In genomic region chr4:95007759-95008158, GRCm38 (mm10) we compare ENCODE assay signal across 9 mouse cellular contexts. TPM values are rescaled to one million over a fixed set of nuclear protein-coding genes. Genes with fewer than 3 reads are reported as not detected.
DNase-seq lines count a peak whose midpoint lies in the region; ATAC-seq and TF ChIP-seq lines count a peak whose summit lies in the region.
"Had no signal": no experiment of that assay in that cellular context is flagged by ENCODE, and none has a peak within 500 bp of the region (broad histone marks: within the 10 kb centered on the region; RNA-seq: fewer than 3 reads in every experiment).

No protein-coding gene starts in this region.

- no peaks in the 10 kb centered on the region for H3K9me3 ChIP-seq in MEL (replicated peaks; ENCODE audit: insufficient read depth, low read length)
- H3K9me3 ChIP-seq in embryonic facial prominence, embryonic 14.5 days (ENCODE audit: control insufficient read depth, low read length): no peaks in the 10 kb centered on the region
- no peaks in the 10 kb centered on the region for H3K9me3 ChIP-seq in midbrain, embryonic 13.5 days
- H3K9me3 ChIP-seq: midbrain, embryonic 12.5 days; stomach, embryonic 15.5 days had no signal

- H3K4me3 ChIP-seq in gastrocnemius, adult 2 months: peak overlapping the region; percentile 49
- H3K4me3 ChIP-seq in MEL (ENCODE audit: control insufficient read depth in 1 of 2, insufficient read depth in 1 of 2, low read depth in 2 of 2, low read length in 2 of 2): no peak overlapping the region
- H3K4me3 ChIP-seq in embryonic facial prominence, embryonic 14.5 days (ENCODE audit: low read depth, low read length): no peak overlapping the region
- no peak overlapping the region for H3K4me3 ChIP-seq in midbrain, embryonic 13.5 days (replicated peaks)
- H3K4me3 ChIP-seq: midbrain, embryonic 12.5 days; stomach, embryonic 15.5 days had no signal

- peak overlapping the region; percentile 30 for H3K4me2 ChIP-seq in embryonic facial prominence, embryonic 14.5 days (ENCODE audit: low read depth, low read length)
- no peak overlapping the region for H3K4me2 ChIP-seq in midbrain, embryonic 13.5 days (replicated peaks)
- H3K4me2 ChIP-seq: midbrain, embryonic 12.5 days; stomach, embryonic 15.5 days had no signal

- H3K79me2 ChIP-seq in MEL (ENCODE audit: control insufficient read depth, insufficient read depth, low read length, poor library complexity): no peaks in the 10 kb centered on the region

- peak overlapping the region; percentile 63; the same call in 1 of the 2 replicates for H3K27ac ChIP-seq in gastrocnemius, adult 2 months
- H3K27ac ChIP-seq in MEL (ENCODE audit: control insufficient read depth, low read depth, low read length): no peak overlapping the region
- H3K27ac ChIP-seq in embryonic facial prominence, embryonic 14.5 days (replicated peaks; ENCODE audit: low read depth, low read length): no peak overlapping the region
- H3K27ac ChIP-seq in midbrain, embryonic 13.5 days: no peak overlapping the region
- H3K27ac ChIP-seq: midbrain, embryonic 12.5 days; stomach, embryonic 15.5 days had no signal

- TF ChIP-seq EP300 in MEL (IDR thresholded peaks at IDR 0.05; ENCODE audit: low read depth in 1 of 2, low read length in 2 of 2): no peak

- no peak for TF ChIP-seq CTCF in gastrocnemius, adult 2 months (IDR thresholded peaks at IDR 0.05)
- TF ChIP-seq CTCF in MEL (IDR thresholded peaks at IDR 0.05 in 2 of 3, conservative IDR thresholded peaks at IDR 0.05 in 1 of 3; ENCODE audit: control insufficient read depth in 1 of 3, insufficient read depth in 1 of 3, low read depth in 2 of 3, low read length in 3 of 3, poor library complexity in 1 of 3, severe bottlenecking in 1 of 3): no peak

- H3K27me3 ChIP-seq in MEL (ENCODE audit: control insufficient read depth in 1 of 2, insufficient read depth in 2 of 2, low read length in 2 of 2): no peaks in the 10 kb centered on the region
- no peaks in the 10 kb centered on the region for H3K27me3 ChIP-seq in embryonic facial prominence, embryonic 14.5 days (replicated peaks; ENCODE audit: control insufficient read depth, insufficient read depth, low read length)
- no peaks in the 10 kb centered on the region for H3K27me3 ChIP-seq in midbrain, embryonic 13.5 days
- H3K27me3 ChIP-seq: stomach, embryonic 15.5 days had no signal

- no peak overlapping the region for H3K9ac ChIP-seq in MEL (ENCODE audit: control insufficient read depth, low read depth, low read length, poor library complexity, severe bottlenecking)
- no peak overlapping the region for H3K9ac ChIP-seq in embryonic facial prominence, embryonic 14.5 days (ENCODE audit: low read depth, low read length)
- no peak overlapping the region for H3K9ac ChIP-seq in midbrain, embryonic 13.5 days (replicated peaks)
- H3K9ac ChIP-seq: midbrain, embryonic 12.5 days; stomach, embryonic 15.5 days had no signal

- WGBS in embryonic facial prominence, embryonic 14.5 days: 44% methylated on average over 8 of the region's 8 CpGs
- WGBS in midbrain, embryonic 13.5 days: 66% methylated on average over 8 of the region's 8 CpGs

- intact Hi-C loops in gastrocnemius, adult 2 months (cut with DNase I): loop anchor here (1.0 to 5.0 kb wide), 3 partner anchors 285 to 918 kb away; no protein-coding TSS in a partner anchor
- intact Hi-C loops in heart, postnatal 36 days (cut with DNase I): loop anchor here (1.0 to 10.0 kb wide), 5 partner anchors 40 to 1017 kb away; no protein-coding TSS in a partner anchor

- DNase-seq in gastrocnemius, adult 2 months: no peak
- no peak for DNase-seq in gastrocnemius, adult 18-20 months (ENCODE audit: low spot score)
- DNase-seq in MEL (ENCODE audit: low read depth, low spot score): peak; percentile 5
- peak; percentile 23 for DNase-seq in embryonic facial prominence, embryonic 14.5 days (ENCODE audit: low spot score)
- no peak for DNase-seq in heart, postnatal 36 days
- no peak for DNase-seq in testis, postnatal 10 days (ENCODE audit: low spot score)

- TF ChIP-seq RAD21 in MEL (IDR thresholded peaks at IDR 0.05; ENCODE audit: low read depth, low read length): no peak

- no peaks in the 10 kb centered on the region for H3K36me3 ChIP-seq in MEL (ENCODE audit: control insufficient read depth in 1 of 2, insufficient read depth in 2 of 2, low read length in 2 of 2)
- H3K36me3 ChIP-seq in embryonic facial prominence, embryonic 14.5 days (ENCODE audit: control insufficient read depth, insufficient read depth, low read length): no peaks in the 10 kb centered on the region
- no peaks in the 10 kb centered on the region for H3K36me3 ChIP-seq in midbrain, embryonic 13.5 days
- H3K36me3 ChIP-seq: midbrain, embryonic 12.5 days; stomach, embryonic 15.5 days had no signal

- TF ChIP-seq POLR2A in MEL (IDR thresholded peaks at IDR 0.05; ENCODE audit: control insufficient read depth in 1 of 2, insufficient read depth in 1 of 2, low read depth in 1 of 2, low read length in 2 of 2, poor library complexity in 1 of 2): no peak

- no peak for ATAC-seq in embryonic facial prominence, embryonic 14.5 days (ENCODE audit: low read depth)
- ATAC-seq in midbrain, embryonic 13.5 days: peak; percentile 57; the same call in 1 of the 2 replicates

- H3K4me1 ChIP-seq in MEL (ENCODE audit: control insufficient read depth in 1 of 2, insufficient read depth in 2 of 2, low read length in 2 of 2): no peaks in the 10 kb centered on the region
- H3K4me1 ChIP-seq in embryonic facial prominence, embryonic 14.5 days (ENCODE audit: control insufficient read depth, insufficient read depth, low read length): no peaks in the 10 kb centered on the region
- no peaks in the 10 kb centered on the region for H3K4me1 ChIP-seq in midbrain, embryonic 13.5 days (replicated peaks)
- H3K4me1 ChIP-seq: midbrain, embryonic 12.5 days; stomach, embryonic 15.5 days had no signal

TF ChIP-seq in MEL, 35 proteins besides CTCF, POLR2A, EP300 and RAD21:
- TF ChIP-seq ZNF384 (IDR thresholded peaks at IDR 0.05; ENCODE audit: low read depth, low read length) (no peak), MYC (IDR thresholded peaks at IDR 0.05; ENCODE audit: low read depth, low read length) (no peak), HCFC1 (IDR thresholded peaks at IDR 0.05; ENCODE audit: low read depth, low read length) (no peak), POLR2AphosphoS2 (IDR thresholded peaks at IDR 0.05; ENCODE audit: low read length) (no peak), CHD2 (IDR thresholded peaks at IDR 0.05; ENCODE audit: low read length) (no peak), KAT2A (conservative IDR thresholded peaks at IDR 0.05; ENCODE audit: low read depth, low read length) (no peak), GATA1 (IDR thresholded peaks at IDR 0.05; ENCODE audit: low read depth, low read length) (no peak), TAL1 (IDR thresholded peaks at IDR 0.05; ENCODE audit: low read length) (no peak), ELF1 (IDR thresholded peaks at IDR 0.05; ENCODE audit: low read depth, low read length) (no peak), BHLHE40 (IDR thresholded peaks at IDR 0.05; ENCODE audit: borderline replicate concordance, low read depth, low read length) (no peak), UBTF (IDR thresholded peaks at IDR 0.05; ENCODE audit: borderline replicate concordance, insufficient read depth, low read depth, low read length) (no peak), POLR2AphosphoS5 (IDR thresholded peaks at IDR 0.05; ENCODE audit: borderline replicate concordance, low read depth, low read length) (no peak), ETS1 (IDR thresholded peaks at IDR 0.05; ENCODE audit: low read depth, low read length) (no peak), TBP (IDR thresholded peaks at IDR 0.05; ENCODE audit: low read depth, low read length) (no peak), ZKSCAN1 (IDR thresholded peaks at IDR 0.05; ENCODE audit: low read depth, low read length) (no peak), SIN3A (IDR thresholded peaks at IDR 0.05; ENCODE audit: low read length) (no peak)
TF ChIP-seq in MEL: peak in this region for 0.

RNA-seq across cellular contexts. Expression of gene Mysm1, which starts 28.9 kb away (rescaled TPM):
- 1 to 10 TPM; 8.2 to 9.8 TPM for total RNA-seq in gastrocnemius, adult 2 months (2021)
- 1 to 10 TPM; 6.6 to 8.5 TPM for total RNA-seq in gastrocnemius, adult 18-20 months (2021)
- total RNA-seq in MEL (2012; rRNA removed): 13.9 and 14.8 TPM in 2 replicates
- 10 to 100 TPM in 1 of 2 experiments, not detected in 1; 10.8 TPM for polyA plus RNA-seq in MEL (2012; ENCODE audit: insufficient read depth in 1 of 2, insufficient read length in 2 of 2, low read depth in 1 of 2, low replicate concordance in 2 of 2, missing spikeins in 1 of 2)
- polyA plus RNA-seq in embryonic facial prominence, embryonic 14.5 days (2014; fragmentation: Nextera tagmentation; extraction: Ambion mirVana): 23.3 and 25.0 TPM in 2 replicates
- 34.5 and 36.5 TPM in 2 replicates for polyA plus RNA-seq in midbrain, embryonic 13.5 days (2015; fragmentation: Nextera tagmentation; extraction: Ambion mirVana)
- total RNA-seq in heart, postnatal 36 days (2021): 10 to 100 TPM in 1 of 2 experiments, 1 to 10 TPM in 1; 7.8 to 10.2 TPM

RNA-seq across cellular contexts. Expression of gene Jun, which starts 44.3 kb away (rescaled TPM):
- 10 to 100 TPM; 41.1 to 59.2 TPM for total RNA-seq in gastrocnemius, adult 2 months (2021)
- total RNA-seq in gastrocnemius, adult 18-20 months (2021): 100 to 1,000 TPM in 1 of 2 experiments, 10 to 100 TPM in 1; 56.8 to 140 TPM
- not detected in 2 replicates for total RNA-seq in MEL (2012; rRNA removed)
- polyA plus RNA-seq in MEL (2012; ENCODE audit: insufficient read depth in 1 of 2, insufficient read length in 2 of 2, low read depth in 1 of 2, low replicate concordance in 2 of 2, missing spikeins in 1 of 2): not detected
- polyA plus RNA-seq in embryonic facial prominence, embryonic 14.5 days (2014; fragmentation: Nextera tagmentation; extraction: Ambion mirVana): 47.1 and 53.6 TPM in 2 replicates
- 45.3 and 52.6 TPM in 2 replicates for polyA plus RNA-seq in midbrain, embryonic 13.5 days (2015; fragmentation: Nextera tagmentation; extraction: Ambion mirVana)
- 10 to 100 TPM; 46.7 to 63.5 TPM for total RNA-seq in heart, postnatal 36 days (2021)

Comparison
In these comparisons a context has a peak if more than half of its experiments do, and no peak if none do; other contexts are left out.
1. DNase-seq: peak in MEL (single experiment) and embryonic facial prominence, embryonic 14.5 days (single experiment); none in gastrocnemius, adult 2 months (single experiment), gastrocnemius, adult 18-20 months (single experiment), heart, postnatal 36 days (0 of 2) and testis, postnatal 10 days (single experiment).
2. RNA of gene Jun, which starts 44.3 kb away (total RNA-seq): 56.8 to 140 TPM in gastrocnemius, adult 18-20 months, 46.7 to 63.5 TPM in heart, postnatal 36 days and 41.1 to 59.2 TPM in gastrocnemius, adult 2 months; not detected in MEL; every median in the first group is over 10 times any median in the second.